11 mouse cellular contexts compared by ENCODE assay signal in the genomic region with DNA sequence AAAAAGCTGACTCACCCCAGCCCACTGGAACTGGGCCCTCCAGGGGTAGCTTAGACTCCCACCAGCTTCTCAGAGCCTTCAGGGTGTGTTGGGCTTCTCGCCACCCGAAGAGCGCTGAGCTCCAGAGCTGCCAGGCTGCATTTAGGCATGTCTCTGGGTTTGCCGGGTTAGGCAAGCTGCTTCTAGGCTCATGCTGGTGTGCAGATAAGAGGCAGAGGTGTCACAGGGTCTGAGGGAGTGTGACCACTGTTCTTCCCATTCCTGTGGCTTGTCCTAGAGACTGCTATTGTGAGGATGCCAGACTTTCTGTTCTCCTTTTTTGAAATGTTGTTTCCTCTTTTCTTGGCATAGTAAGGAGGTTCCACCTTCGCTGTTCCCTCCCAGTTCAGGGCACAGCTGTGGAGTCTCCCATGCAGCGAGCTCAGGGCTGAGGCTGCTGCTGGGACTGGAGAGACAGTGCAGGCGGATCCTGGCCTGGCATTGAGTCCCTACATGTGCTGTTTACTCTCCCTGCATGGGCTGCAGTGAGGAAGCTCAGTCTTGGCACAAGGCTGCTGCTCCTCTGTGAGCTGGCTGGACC. TPM values are rescaled to one million over a fixed set of nuclear protein-coding genes. Genes with fewer than 3 reads are reported as not detected.
A peak's percentile ranks its signal among the peaks of the same experiment; 100 is the strongest.
DNase-seq lines count a peak whose midpoint lies in the region; ATAC-seq lines count a peak whose summit lies in the region.
"Had no signal": no experiment of that assay in that cellular context is flagged by ENCODE, and none has a peak within 500 bp of the region (broad histone marks: within the 10 kb centered on the region; RNA-seq: fewer than 3 reads in every experiment).

No protein-coding gene starts in this region.

- H3K4me3 ChIP-seq in heart, embryonic 10.5 days = no peak overlapping the region
- no peak overlapping the region for H3K4me3 ChIP-seq in liver, embryonic 13.5 days (replicated peaks)
- no peak overlapping the region for H3K4me3 ChIP-seq in hindbrain, embryonic 12.5 days
- H3K4me3 ChIP-seq: embryonic facial prominence, embryonic 10.5 days; limb, embryonic 12.5 days had no signal

- peak; percentile 58; the same call in 1 of the 2 replicates for ATAC-seq in liver, embryonic 13.5 days (ENCODE audit: low read depth)
- no peak for ATAC-seq in hindbrain, embryonic 12.5 days (ENCODE audit: low FRiP score)

- 0 out of 2 replicates have a peak, but pooled peaks cover 6% of the 10 kb centered on the region for H3K27me3 ChIP-seq in heart, embryonic 10.5 days (ENCODE audit: insufficient read depth, poor library complexity, severe bottlenecking)
- no peaks in the 10 kb centered on the region for H3K27me3 ChIP-seq in liver, embryonic 13.5 days
- no peaks in the 10 kb centered on the region for H3K27me3 ChIP-seq in hindbrain, embryonic 12.5 days
- H3K27me3 ChIP-seq: limb, embryonic 12.5 days had no signal

- no peaks in the 10 kb centered on the region; the same call in 1 of the 2 replicates for H3K36me3 ChIP-seq in heart, embryonic 10.5 days
- H3K36me3 ChIP-seq in liver, embryonic 13.5 days = peaks cover 9% of the 10 kb centered on the region
- H3K36me3 ChIP-seq in hindbrain, embryonic 12.5 days = no peaks in the 10 kb centered on the region
- H3K36me3 ChIP-seq: limb, embryonic 12.5 days had no signal

- no peak overlapping the region for H3K27ac ChIP-seq in heart, embryonic 10.5 days
- H3K27ac ChIP-seq in liver, embryonic 13.5 days = 0 out of 2 replicates have a peak overlapping the region, but pooled peaks have one; percentile 6
- H3K27ac ChIP-seq in hindbrain, embryonic 12.5 days = no peak overlapping the region
- H3K27ac ChIP-seq: embryonic facial prominence, embryonic 10.5 days; limb, embryonic 12.5 days had no signal

- no peaks in the 10 kb centered on the region for H3K9me3 ChIP-seq in heart, embryonic 10.5 days
- H3K9me3 ChIP-seq in liver, embryonic 13.5 days (replicated peaks) = no peaks in the 10 kb centered on the region
- H3K9me3 ChIP-seq in hindbrain, embryonic 12.5 days (replicated peaks) = no peaks in the 10 kb centered on the region

- H3K4me2 ChIP-seq in liver, embryonic 13.5 days = no peak overlapping the region
- no peak overlapping the region for H3K4me2 ChIP-seq in hindbrain, embryonic 12.5 days (replicated peaks)
- H3K4me2 ChIP-seq: limb, embryonic 12.5 days had no signal

- intact Hi-C loops in heart, postnatal 14 days (cut with DNase I) = loop anchor here (5.0 kb wide), 1 partner anchor 63 kb away; no protein-coding TSS in a partner anchor

- no peak overlapping the region for H3K9ac ChIP-seq in liver, embryonic 13.5 days
- no peak overlapping the region for H3K9ac ChIP-seq in hindbrain, embryonic 12.5 days
- H3K9ac ChIP-seq: limb, embryonic 12.5 days had no signal

- DNase-seq in heart, embryonic 10.5 days (ENCODE audit: low spot score) = peak; percentile 69
- no peak for DNase-seq in heart, postnatal 14 days
- peak; percentile 77 for DNase-seq in right cerebral cortex, adult 18-20 months
- DNase-seq in right cerebral cortex, postnatal 4 days = no peak
- no peak for DNase-seq in liver, embryonic 13.5 days
- peak; percentile 67 for DNase-seq in right cerebral cortex, postnatal 25 days
- DNase-seq in adrenal gland, postnatal 4 days (ENCODE audit: low spot score in 2 of 2) = no peak
- DNase-seq: heart, postnatal 36 days had no signal

- WGBS in heart, embryonic 10.5 days = 77% methylated on average over 7 of the region's 7 CpGs
- WGBS in liver, embryonic 13.5 days (ENCODE audit: insufficient replicate concordance) = 49% methylated on average over 7 of the region's 7 CpGs
- WGBS in hindbrain, embryonic 12.5 days = 87% methylated on average over 7 of the region's 7 CpGs

- no peaks in the 10 kb centered on the region for H3K4me1 ChIP-seq in heart, embryonic 10.5 days
- H3K4me1 ChIP-seq in liver, embryonic 13.5 days (replicated peaks) = peaks cover 21% of the 10 kb centered on the region
- H3K4me1 ChIP-seq in hindbrain, embryonic 12.5 days = 0 out of 2 replicates have a peak, but pooled peaks cover 2% of the 10 kb centered on the region
- H3K4me1 ChIP-seq: embryonic facial prominence, embryonic 10.5 days had no signal

RNA-seq across cellular contexts. Expression of a gene that starts 10.8 kb away (rescaled TPM):
- 9.5 and 11.6 TPM in 2 replicates for polyA plus RNA-seq in heart, embryonic 10.5 days (2016; fragmentation: Nextera tagmentation; extraction: Ambion mirVana)
- 10 to 100 TPM; 18.6 to 21.1 TPM for total RNA-seq in heart, postnatal 14 days (2021)
- polyA plus RNA-seq in liver, embryonic 13.5 days (2015; fragmentation: Nextera tagmentation; extraction: Ambion mirVana) = 7.3 and 7.4 TPM in 2 replicates
- total RNA-seq in adrenal gland, postnatal 4 days (2021) = 10 to 100 TPM; 32.3 TPM
- polyA plus RNA-seq in hindbrain, embryonic 12.5 days (2016; fragmentation: Nextera tagmentation; extraction: Ambion mirVana) = 13.8 and 14.1 TPM in 2 replicates

RNA-seq across cellular contexts. Expression of a gene that starts 39.1 kb away (rescaled TPM):
- polyA plus RNA-seq in heart, embryonic 10.5 days (2016; fragmentation: Nextera tagmentation; extraction: Ambion mirVana) = 8.3 and 10.3 TPM in 2 replicates
- total RNA-seq in heart, postnatal 14 days (2021) = 10 to 100 TPM; 32.8 to 39.2 TPM
- 3.2 and 3.7 TPM in 2 replicates for polyA plus RNA-seq in liver, embryonic 13.5 days (2015; fragmentation: Nextera tagmentation; extraction: Ambion mirVana)
- 10 to 100 TPM; 26.3 to 26.8 TPM for total RNA-seq in adrenal gland, postnatal 4 days (2021)
- 26.0 and 28.1 TPM in 2 replicates for polyA plus RNA-seq in hindbrain, embryonic 12.5 days (2016; fragmentation: Nextera tagmentation; extraction: Ambion mirVana)

Comparison
In these comparisons a context has a peak if more than half of its experiments do, and no peak if none do; other contexts are left out.
1. DNase-seq: peak in heart, embryonic 10.5 days (single experiment), right cerebral cortex, adult 18-20 months (single experiment) and right cerebral cortex, postnatal 25 days (single experiment); none in heart, postnatal 14 days (0 of 2), right cerebral cortex, postnatal 4 days (single experiment), liver, embryonic 13.5 days (single experiment) and adrenal gland, postnatal 4 days (0 of 2).